Mouse (Mus musculus) layer of hippocampus, adult 2 months (tissue): ENCODE data around the gene Ttll13. TPM values are rescaled to one million over a fixed set of nuclear protein-coding genes. Genes with fewer than 3 reads are reported as not detected.

Source experiments
- DNase-seq, 2 experiments: peaks; one replicate each; pipeline ENCODE4 v3.0.0; 2022; ENCODE audit warnings: low spot score in 2 of 2
- H3K27ac ChIP-seq: fragments of 200-600 bp; 2 replicates; pipeline ENCODE4 v1.8.1; 2022
- H3K4me3 ChIP-seq: fragments of 200-600 bp; 2 replicates; pipeline ENCODE4 v1.8.1; 2022; ENCODE audit warnings: mild to moderate bottlenecking
- CTCF ChIP-seq: fragments of 200-600 bp; conservative IDR thresholded peaks from 2 replicates; pipeline ENCODE4 v1.8.1; 2022; ENCODE audit warnings: antibody characterized with exemption, mild to moderate bottlenecking, moderate library complexity
- total RNA-seq, 2 experiments: library from RNA; stranded (reverse); gene quantifications; 2 replicates each; pipeline ENCODE4 v1.2.3; 2021

Ttll13 gene
- total RNA-seq, 2 experiments from 2014 or later = 1.4 to 3.3 TPM

- Histone ChIP-seq H3K4me3 (no peak overlapping the region), H3K27ac (no peak overlapping the region)
- TF ChIP-seq CTCF = no peak
- no peak for DNase-seq
Observed at GRCm38 (mm10) chr7:80220237-80220797, 25.9 kb upstream of the Ttll13 start.

- Histone ChIP-seq H3K27ac (no peak overlapping the region), H3K4me3 (no peak overlapping the region)
- DNase-seq = no peak
- no peak for TF ChIP-seq CTCF
Observed at GRCm38 (mm10) chr7:80221179-80221750, 24.9 kb upstream of the Ttll13 start.

GRCm38 (mm10) chr7:80227065-80227464 is 19.1 kb upstream of the Ttll13 start:
- no peak for DNase-seq
- peak; percentile 41 for TF ChIP-seq CTCF
- Histone ChIP-seq H3K27ac (no peak overlapping the region), H3K4me3 (no peak overlapping the region)

GRCm38 (mm10) chr7:80230196-80230595 is 16.0 kb upstream of the Ttll13 start:
- Histone ChIP-seq H3K27ac (no peak overlapping the region), H3K4me3 (no peak overlapping the region)
- no peak for TF ChIP-seq CTCF
- no peak for DNase-seq

- peak overlapping the region; percentile 63 for H3K27ac ChIP-seq
- DNase-seq = no peak
- TF ChIP-seq CTCF = no peak
- peak overlapping the region; percentile 75 for H3K4me3 ChIP-seq
Observed at GRCm38 (mm10) chr7:80231971-80232488, 14.1 kb upstream of the Ttll13 start.

GRCm38 (mm10) chr7:80232489-80233029 is 13.6 kb upstream of the Ttll13 start, which contains the start of the genes Cib1 and Gdpgp1:
Gene Cib1, minus strand, starts transcription at chr7:80232813.
Gene Gdpgp1, plus strand, starts transcription at chr7:80232865.
- TF ChIP-seq CTCF = no peak
- Histone ChIP-seq H3K4me3 (peak within 1 kb of the TSS; percentile 75), H3K27ac (peak within 1 kb of the TSS; percentile 71)
- peak; percentile 94 to 95 for DNase-seq

GRCm38 (mm10) chr7:80233799-80234198 is 12.4 kb upstream of the Ttll13 start:
- no peak for DNase-seq
- Histone ChIP-seq H3K27ac (no peak overlapping the region), H3K4me3 (peak overlapping the region; percentile 38; the same call in 1 of the 2 replicates)
- TF ChIP-seq CTCF = no peak

GRCm38 (mm10) chr7:80238542-80238941 is 7.6 kb upstream of the Ttll13 start:
- DNase-seq = no peak
- Histone ChIP-seq H3K27ac (no peak overlapping the region), H3K4me3 (no peak overlapping the region)
- no peak for TF ChIP-seq CTCF

GRCm38 (mm10) chr7:80241661-80242060 is 4.5 kb upstream of the Ttll13 start:
- H3K27ac ChIP-seq = no peak overlapping the region

GRCm38 (mm10) chr7:80244851-80245250 is 1.3 kb upstream of the Ttll13 start:
- H3K4me3 ChIP-seq = no peak overlapping the region
- TF ChIP-seq CTCF = no peak
- DNase-seq = no peak
- H3K27ac ChIP-seq = no peak overlapping the region

More at GRCm38 (mm10) chr7:80241661-80242060, 4.5 kb upstream of the Ttll13 start:
- no peak for DNase-seq
- no peak overlapping the region for H3K4me3 ChIP-seq
- TF ChIP-seq CTCF = no peak

GRCm38 (mm10) chr7:80246859-80247258 is 683 bp downstream of the Ttll13 start:
- H3K4me3 ChIP-seq = peak overlapping the region; percentile 86
- no peak for TF ChIP-seq CTCF
- DNase-seq = no peak
- H3K27ac ChIP-seq = peak overlapping the region; percentile 93; the same call in 1 of the 2 replicates

- DNase-seq = no peak
- TF ChIP-seq CTCF = no peak
- no peak overlapping the region for H3K27ac ChIP-seq
- no peak overlapping the region for H3K4me3 ChIP-seq
Observed at GRCm38 (mm10) chr7:80252437-80252836, 6.3 kb downstream of the Ttll13 start.

- no peak for TF ChIP-seq CTCF
- no peak overlapping the region for H3K4me3 ChIP-seq
- no peak for DNase-seq
- H3K27ac ChIP-seq = no peak overlapping the region
Observed at GRCm38 (mm10) chr7:80252886-80253285, 6.7 kb downstream of the Ttll13 start.
